Mouse (Mus musculus) B cell, adult 62 days (primary cell): ENCODE results near the gene Fam205a4. TPM values are rescaled to one million over a fixed set of nuclear protein-coding genes. Genes with fewer than 3 reads are reported as not detected.

Source experiments
- total RNA-seq: library from RNA; stranded (reverse); gene quantifications from 4 replicates; pipeline ENCODE4 v1.2.4, GENCODE M21; 2023

The Fam205a4 gene
- total RNA-seq: not detected in 4 replicates

GRCm38 (mm10) chr4:41965758-41966157, at the start of gene Fam205a4:
Gene Fam205a4 (plus strand): TSS chr4:41966058.

DNA sequence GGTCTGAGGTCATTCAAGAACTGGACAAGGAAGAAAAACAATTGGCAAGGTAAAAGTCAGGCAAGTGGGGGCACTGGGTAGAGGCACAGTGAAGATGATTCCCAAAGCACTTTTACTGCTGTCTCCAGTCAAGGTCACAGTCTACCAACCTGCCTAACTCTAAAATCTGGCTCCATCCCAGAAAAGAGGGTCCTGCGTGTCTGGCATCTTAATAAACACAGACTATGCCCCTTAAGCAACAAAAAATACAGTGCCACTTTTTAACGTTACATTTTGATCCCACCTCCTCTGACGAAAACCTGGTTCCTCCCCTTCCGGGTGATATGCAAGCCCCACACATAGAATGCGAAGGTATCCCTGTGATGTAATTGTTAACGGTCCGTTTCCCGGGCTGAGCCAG, 24.6 kb upstream of the Fam205a4 start, which contains the start of gene Gm20878:
Gm20878 (plus strand) TSS at position 301 of the 400 bp plus-strand sequence.

Other genes starting within 250 kb of the Fam205a4 start
- 59.8 to 70.4 TPM (median 62.9 TPM) in 4 replicates for gene Dctn3, start 242.9 kb upstream of the Fam205a4 start, total RNA-seq
- not detected in 4 replicates for gene Arid3c, start 234.9 kb upstream of the Fam205a4 start, total RNA-seq
- gene Galt, start 210.8 kb upstream of the Fam205a4 start, total RNA-seq: 47.7 to 60.8 TPM (median 56.0 TPM) in 4 replicates
- 18.1 to 24.9 TPM (median 18.9 TPM) in 4 replicates for gene Sigmar1, start 209.9 kb upstream of the Fam205a4 start, total RNA-seq
- 11.6 to 19.3 TPM (median 15.5 TPM) in 4 replicates for gene Ccl27a, start 191.8 kb upstream of the Fam205a4 start, total RNA-seq
- gene Gm21541, start 62.4 kb upstream of the Fam205a4 start, total RNA-seq: not detected in 4 replicates
- gene Gm20878, start 24.5 kb upstream of the Fam205a4 start, total RNA-seq: 0.86 to 3.6 TPM (median 2.4 TPM) in 4 replicates
- gene Gm21093, start 68.7 kb downstream of the Fam205a4 start, total RNA-seq: not detected in 4 replicates
- not detected in 4 replicates for gene Gm3893, start 125.1 kb downstream of the Fam205a4 start, total RNA-seq
- not detected in 4 replicates for gene Gm13304, start 148.8 kb downstream of the Fam205a4 start, total RNA-seq
- gene Gm13306, start 187.4 kb downstream of the Fam205a4 start, total RNA-seq: not detected in 4 replicates
- not detected in 4 replicates for gene Gm13305, start 202.5 kb downstream of the Fam205a4 start, total RNA-seq